Mouse (Mus musculus): ENCODE measurements at regions not wholly inside any gene's neighbourhood (a gene's known extent, or its start where the extent isn't known, plus 50 kb on each side); places are given as distances from the start of the nearest gene placed in this dataset.

DNA sequence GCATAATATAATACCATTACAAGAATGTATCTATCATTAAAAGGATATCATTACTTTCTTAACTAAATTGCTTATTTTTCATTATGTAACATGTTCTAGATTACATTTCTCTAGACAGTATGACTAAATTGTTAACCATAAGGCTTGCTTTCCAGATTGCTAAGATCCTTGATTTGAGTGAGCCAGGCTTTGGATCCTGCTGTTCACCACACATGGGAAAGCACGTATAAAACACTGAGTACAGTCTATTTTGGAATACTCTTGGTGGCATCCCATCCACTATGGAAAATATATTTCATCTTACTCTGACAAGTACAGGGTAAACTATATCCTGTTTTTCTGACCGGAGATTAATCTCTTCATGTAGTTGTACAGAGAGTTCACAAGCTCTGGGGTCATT lies 268.9 kb upstream of the Rasa1 start:
- no peak for TF ChIP-seq CTCF (IDR thresholded peaks at IDR 0.05; ENCODE audit: borderline replicate concordance, control insufficient read depth, extremely low read depth, insufficient read depth, low read length, poor library complexity)
- no peak for TF ChIP-seq POLR2A (IDR thresholded peaks at IDR 0.05; ENCODE audit: control insufficient read depth, extremely low read depth, insufficient read depth, low read length, poor library complexity)

All from thymus, adult 2 months (tissue).